Mouse (Mus musculus): ENCODE results near the gene Kir3dl2. TPM values are rescaled to one million over a fixed set of nuclear protein-coding genes. Genes with fewer than 3 reads are reported as not detected.
"Not testable (repeated sequence)": the region's sequence is repeated elsewhere in the genome, so short reads cannot be mapped to it uniquely, and the experiment has no call there.

Gene Kir3dl2
- polyA plus RNA-seq (2015; fragmentation: Nextera tagmentation; extraction: Ambion mirVana) = 0.17 and 0.25 TPM in 2 replicates

DNA sequence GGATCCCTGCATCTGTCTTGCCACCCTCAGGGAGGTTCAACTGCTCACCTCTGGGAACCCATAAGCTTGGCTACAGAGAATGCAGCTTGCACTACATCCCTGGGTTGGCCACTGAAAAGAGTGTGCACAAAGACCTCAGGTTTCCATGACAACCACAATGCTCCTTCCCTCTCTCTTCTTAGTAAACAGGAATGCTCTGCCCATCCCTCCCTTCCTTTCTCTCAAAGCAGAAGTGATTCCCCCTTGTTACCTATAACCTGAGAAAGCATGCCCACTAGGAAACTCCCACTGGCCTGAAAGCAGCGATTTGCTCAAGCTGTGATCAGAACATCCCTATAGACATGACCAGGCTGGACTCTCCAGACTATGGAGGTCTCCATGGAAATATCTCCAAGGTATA is at the start of gene Kir3dl2:
Kir3dl2 (minus strand) TSS at position 101 of the 400 bp plus-strand sequence.
- H3K9ac ChIP-seq (replicated peaks); H3K4me1 ChIP-seq; H3K36me3 ChIP-seq; H3K27ac ChIP-seq (replicated peaks); H3K27me3 ChIP-seq; H3K4me3 ChIP-seq; H3K4me2 ChIP-seq (replicated peaks); ATAC-seq (replicated peaks); H3K9me3 ChIP-seq: not testable (repeated sequence)
- 56% methylated on average over 1 of the region's 1 CpGs for WGBS

DNA sequence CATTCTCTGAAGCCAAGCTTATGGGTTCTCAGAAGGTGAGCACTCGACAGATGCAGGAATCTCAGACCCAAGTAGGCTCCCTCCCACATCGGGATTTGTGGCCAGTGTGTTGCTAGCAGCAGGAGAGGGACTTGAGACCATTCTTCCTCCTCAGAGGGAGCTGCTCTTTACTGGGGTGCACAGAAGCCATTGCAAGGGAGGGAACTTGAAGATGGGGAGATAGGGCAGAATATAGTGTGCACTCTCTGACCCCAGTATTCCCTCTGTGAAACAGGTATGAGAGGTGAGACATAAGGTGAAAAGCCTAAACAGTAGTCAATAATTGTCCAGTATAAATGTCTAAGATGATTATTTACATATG is 47.0 kb upstream of the Kir3dl2 start:
- Histone ChIP-seq H3K4me3 (peak overlapping the region; percentile 43), H3K9me3 (no peaks in the 10 kb centered on the region), H3K36me3 (no peaks in the 10 kb centered on the region), H3K27me3 (no peaks in the 10 kb centered on the region), H3K27ac (replicated peaks) (peak overlapping the region; percentile 84), H3K4me2 (replicated peaks) (peak overlapping the region; percentile 35), H3K4me1 (no peaks in the 10 kb centered on the region), H3K9ac (replicated peaks) (peak overlapping the region; percentile 49)
- 15% methylated on average over 2 of the region's 2 CpGs for WGBS
- peak; percentile 77; the same call in 1 of the 2 replicates for ATAC-seq (replicated peaks)

DNA sequence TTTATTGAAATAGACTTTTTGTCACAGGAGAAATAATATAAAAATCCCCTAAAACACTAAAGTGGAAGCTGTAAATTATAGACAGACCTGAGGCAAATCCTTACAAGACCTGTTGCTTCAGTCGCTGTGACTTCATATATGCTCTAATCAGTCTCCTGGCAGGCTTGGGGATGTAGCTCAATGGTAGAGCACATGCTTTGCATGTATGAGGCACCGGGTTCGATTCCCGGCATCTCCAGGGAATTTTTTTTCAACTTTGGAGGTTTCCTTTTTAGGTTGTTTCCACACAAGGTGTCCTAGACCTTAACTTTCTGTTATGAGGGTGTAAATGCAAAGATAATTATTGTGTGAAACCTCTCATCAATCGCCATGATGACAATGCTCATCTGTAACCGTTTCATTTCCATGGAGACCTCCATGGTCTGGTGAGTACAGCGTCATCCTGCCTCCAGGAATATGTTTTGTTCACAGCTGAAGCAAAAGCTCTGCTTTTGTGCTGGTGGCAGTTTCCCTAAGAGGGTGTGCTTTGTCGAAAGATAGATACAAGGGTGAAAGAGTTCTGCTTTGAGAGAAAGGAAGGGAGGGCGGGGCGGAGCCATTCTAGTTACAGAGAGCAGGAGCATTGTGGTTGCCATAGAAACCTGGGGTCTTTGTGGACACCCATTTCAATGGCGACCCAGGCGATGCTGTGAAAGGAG is 46.5 kb upstream of the Kir3dl2 start, which contains the start of gene Tceal3:
Tceal3 (plus strand) TSS at position 644 of the 698 bp plus-strand sequence.
- H3K27me3 ChIP-seq = no peaks in the 10 kb centered on the region
- peak within 1 kb of the TSS; percentile 84 for H3K27ac ChIP-seq (replicated peaks)
- no peaks in the 10 kb centered on the region for H3K36me3 ChIP-seq
- peak within 1 kb of the TSS; percentile 49 for H3K9ac ChIP-seq (replicated peaks)
- no peaks in the 10 kb centered on the region for H3K4me1 ChIP-seq
- 30% methylated on average over 12 of the region's 12 CpGs for WGBS
- ATAC-seq (replicated peaks) = peak; percentile 97
- peak within 1 kb of the TSS; percentile 35 for H3K4me2 ChIP-seq (replicated peaks)
- peak within 1 kb of the TSS; percentile 43 for H3K4me3 ChIP-seq
- no peaks in the 10 kb centered on the region for H3K9me3 ChIP-seq

DNA sequence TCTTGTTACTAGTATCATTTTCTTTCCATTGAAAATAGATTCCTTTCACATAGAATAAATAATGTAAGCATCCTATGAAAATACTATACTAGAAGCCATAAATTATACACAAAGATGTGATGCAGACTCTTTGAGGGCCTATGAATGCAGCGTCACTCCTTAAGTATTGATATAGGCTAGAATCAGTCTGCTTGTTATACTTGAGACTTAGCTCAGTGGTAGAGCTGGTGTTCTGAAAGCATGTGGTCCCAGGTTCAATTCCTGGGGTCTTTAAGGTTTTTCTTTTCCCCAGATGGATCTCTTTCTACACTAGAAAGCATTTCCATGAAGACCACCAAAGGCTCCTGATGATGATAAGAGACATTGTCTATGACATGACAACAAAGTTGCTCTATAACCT is 40.8 kb upstream of the Kir3dl2 start:
- no peak for ATAC-seq (replicated peaks)
- no peak overlapping the region for H3K4me3 ChIP-seq
- no peak overlapping the region for H3K4me2 ChIP-seq (replicated peaks)
- no peaks in the 10 kb centered on the region for H3K4me1 ChIP-seq
- H3K27ac ChIP-seq (replicated peaks) = no peak overlapping the region
- no peak overlapping the region for H3K9ac ChIP-seq (replicated peaks)
- H3K27me3 ChIP-seq = no peaks in the 10 kb centered on the region
- 83% methylated on average over 1 of the region's 1 CpGs for WGBS
- H3K9me3 ChIP-seq = no peaks in the 10 kb centered on the region
- H3K36me3 ChIP-seq = no peaks in the 10 kb centered on the region

DNA sequence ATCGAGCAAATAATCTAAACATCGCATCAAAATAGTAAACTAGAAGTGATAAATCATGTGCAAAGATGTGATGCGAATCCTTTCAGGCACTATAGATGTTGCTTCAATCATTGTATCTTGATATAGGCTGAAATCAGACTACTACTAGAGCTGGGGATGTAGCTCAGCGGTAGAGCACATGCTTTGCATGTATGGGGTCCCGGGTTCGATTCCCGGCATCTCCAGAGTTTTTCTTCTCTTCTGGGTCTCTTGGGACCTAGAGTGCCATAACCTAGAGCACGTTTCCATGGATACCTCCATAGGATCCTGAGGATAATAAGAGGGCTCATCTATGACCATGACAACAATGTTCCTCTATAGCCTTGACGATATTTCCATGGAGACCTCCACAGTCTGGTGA is 25.2 kb upstream of the Kir3dl2 start:
- WGBS = 89% methylated on average over 9 of the region's 9 CpGs
- H3K36me3 ChIP-seq; H3K4me2 ChIP-seq (replicated peaks); H3K4me3 ChIP-seq; H3K9ac ChIP-seq (replicated peaks); H3K27me3 ChIP-seq; H3K4me1 ChIP-seq; ATAC-seq (replicated peaks); H3K27ac ChIP-seq (replicated peaks); H3K9me3 ChIP-seq: not testable (repeated sequence)

DNA sequence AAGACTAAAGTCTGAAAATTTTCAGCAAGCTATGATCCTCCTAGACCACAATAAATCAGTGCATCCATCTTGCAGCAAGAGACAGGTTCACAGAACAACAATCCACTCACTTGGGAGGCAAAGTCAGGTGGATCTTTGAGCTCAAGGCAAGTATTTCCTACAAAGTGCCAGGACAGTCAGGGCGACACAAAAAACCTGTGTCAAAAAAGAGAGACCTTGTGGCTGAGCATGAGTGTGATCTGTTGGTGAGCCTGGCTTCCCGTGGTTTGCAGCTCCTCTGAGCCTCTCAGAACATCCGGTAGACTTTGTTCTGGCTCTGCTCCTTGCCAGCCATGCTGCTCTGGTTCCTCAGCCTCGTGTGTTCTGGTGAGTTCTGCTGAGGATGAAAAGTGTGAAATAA is 26.2 kb downstream of the Kir3dl2 start, which contains the start of gene Kir3dl1:
Kir3dl1 (plus strand) TSS at position 301 of the 400 bp plus-strand sequence.
- ATAC-seq (replicated peaks); H3K9ac ChIP-seq (replicated peaks); H3K4me2 ChIP-seq (replicated peaks); H3K4me1 ChIP-seq; H3K27me3 ChIP-seq; H3K36me3 ChIP-seq; H3K9me3 ChIP-seq; H3K4me3 ChIP-seq; H3K27ac ChIP-seq (replicated peaks): not testable (repeated sequence)
- WGBS = 76% methylated on average over 4 of the region's 4 CpGs

Other genes with a start within 250 kb of the Kir3dl2 start
- gene Kir3dl1, start 26.1 kb downstream of the Kir3dl2 start, polyA plus RNA-seq (2015; fragmentation: Nextera tagmentation; extraction: Ambion mirVana) = not detected in 2 replicates
- 45.2 and 53.8 TPM in 2 replicates for gene Tceal3, start 46.8 kb upstream of the Kir3dl2 start, polyA plus RNA-seq (2015; fragmentation: Nextera tagmentation; extraction: Ambion mirVana)
- 19.3 and 20.2 TPM in 2 replicates for gene Tceal1, start 163.9 kb upstream of the Kir3dl2 start, polyA plus RNA-seq (2015; fragmentation: Nextera tagmentation; extraction: Ambion mirVana)
- 552 and 561 TPM in 2 replicates for gene Morf4l2, start 199.6 kb upstream of the Kir3dl2 start, polyA plus RNA-seq (2015; fragmentation: Nextera tagmentation; extraction: Ambion mirVana)
- gene Glra4, start 236.1 kb upstream of the Kir3dl2 start, polyA plus RNA-seq (2015; fragmentation: Nextera tagmentation; extraction: Ambion mirVana) = 0.17 TPM in 1 of 2 replicates, not detected in the other

Data from forebrain, embryonic 15.5 days (tissue).